Mouse (Mus musculus) T-helper 17 cell (primary cell): ENCODE data around the gene 1700025G04Rik.

Source experiments
- in situ Hi-C, 2 experiments: fragments of 300-600 bp; cut with MboI, MseI; formaldehyde crosslinking; loops; 1 replicate in 1 of 2; 2 replicates in 1 of 2; pipeline ENCODE4 v1.15.1; 2025; ENCODE audit warnings: high pct_unique_total_duplicates in 2 of 2

1700025G04Rik gene

DNA sequence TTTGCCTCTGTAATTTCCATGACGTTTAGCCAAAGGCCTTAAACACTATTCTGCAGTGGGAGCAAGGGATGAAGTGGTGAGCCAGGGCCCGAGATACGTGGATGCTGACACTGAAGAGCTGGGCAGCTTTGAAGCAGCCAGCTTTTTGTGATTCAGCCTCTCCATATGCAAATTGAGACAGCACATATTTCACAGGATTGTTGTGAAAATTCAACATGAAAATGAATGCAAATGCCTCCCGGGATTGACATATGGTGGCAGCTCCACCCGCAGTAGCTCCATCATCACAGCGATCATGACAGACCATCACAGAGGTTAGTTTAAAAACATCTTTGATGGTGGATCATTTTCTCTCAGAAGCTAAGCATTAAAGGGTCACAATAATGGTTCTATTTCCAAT is 85.4 kb downstream of the 1700025G04Rik start:
- in situ Hi-C loops = no loop called here

DNA sequence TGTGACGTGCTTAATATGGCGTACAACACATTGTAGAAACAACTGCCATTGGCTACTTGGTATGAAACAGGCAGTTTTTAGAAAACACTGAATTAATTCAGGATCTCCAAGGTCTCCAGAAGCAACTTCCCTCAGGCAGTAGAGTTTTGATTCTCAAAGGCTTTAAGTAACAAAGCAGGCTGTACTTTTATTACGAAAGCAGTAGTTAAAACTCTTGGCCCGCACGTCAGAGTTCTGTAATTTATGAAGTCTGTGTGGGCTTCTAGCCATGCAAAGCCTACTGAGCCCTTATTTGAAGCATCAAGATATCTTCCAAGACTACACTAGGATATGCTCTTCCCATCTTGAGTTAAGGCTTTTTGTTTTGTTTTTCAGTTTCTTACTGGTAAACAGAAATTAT is 89.5 kb downstream of the 1700025G04Rik start:
- in situ Hi-C loops = no loop called here

DNA sequence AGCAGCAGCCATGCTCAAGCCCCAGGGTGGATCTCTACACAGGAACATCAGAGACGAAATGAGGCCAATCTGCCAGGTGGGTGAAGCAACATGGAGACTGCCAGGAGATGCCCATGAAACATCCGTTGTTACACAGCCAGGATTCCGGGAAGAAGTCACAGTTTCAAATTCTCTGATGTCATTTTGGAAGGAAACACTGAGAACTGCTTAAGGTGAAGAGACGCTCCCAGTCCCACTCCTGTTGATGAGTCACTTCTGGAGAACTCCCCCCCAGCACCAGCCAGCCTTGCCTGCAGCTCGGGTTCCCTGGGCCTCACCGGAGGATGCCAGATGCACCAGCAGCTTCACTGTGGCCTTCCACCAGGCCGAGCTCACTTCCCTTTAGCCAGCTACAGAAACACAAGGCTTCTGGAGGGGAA is 90.5 kb downstream of the 1700025G04Rik start:
- in situ Hi-C loops = loop anchor here in 1 of 2 experiments (10.0 kb wide), 1 partner anchor 1865 kb away; no protein-coding TSS in a partner anchor

DNA sequence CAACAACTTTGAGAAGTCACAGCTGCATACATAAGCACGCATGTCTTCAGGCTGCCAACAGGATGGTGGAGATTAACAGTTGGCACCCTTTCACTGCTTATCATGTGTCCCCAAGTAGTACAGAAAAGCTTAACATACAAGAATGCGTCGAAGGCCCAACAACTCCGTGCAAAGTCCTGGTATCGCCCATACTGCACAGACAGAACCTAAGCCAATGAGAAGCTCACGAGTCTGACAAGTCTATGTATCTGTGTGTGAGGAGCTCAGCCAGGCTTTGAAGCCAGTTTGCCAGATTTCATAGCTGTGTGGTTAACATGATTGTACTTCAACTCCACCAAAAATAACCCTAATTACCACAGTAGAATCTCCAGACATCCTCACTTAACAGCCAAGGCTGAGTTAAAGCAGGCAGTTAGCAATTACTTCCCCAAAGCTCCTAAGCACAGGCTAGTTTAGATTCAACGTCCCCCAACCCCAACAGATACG is 91.2 kb downstream of the 1700025G04Rik start:
- in situ Hi-C loops = loop anchor here in 1 of 2 experiments (10.0 kb wide), 1 partner anchor 1866 kb away; no protein-coding TSS in a partner anchor

DNA sequence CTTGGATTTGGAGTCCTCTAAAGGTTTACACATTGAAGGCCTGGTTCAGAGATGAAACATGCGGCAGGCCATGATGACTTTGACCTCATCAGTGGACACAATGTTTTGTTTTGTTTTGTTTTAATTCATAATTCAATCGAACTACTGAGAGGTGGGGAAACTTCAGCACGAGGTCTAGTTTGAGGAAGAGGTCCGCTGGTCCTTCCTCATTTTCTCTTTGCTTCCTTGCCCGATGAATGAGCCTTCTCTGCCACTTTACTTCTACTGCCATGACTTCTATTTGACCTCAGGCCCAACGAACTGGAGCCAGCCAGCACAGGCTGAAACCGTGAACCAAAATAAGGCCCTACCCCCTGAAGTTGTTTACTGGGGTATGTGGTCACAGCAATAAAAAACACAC is 92.3 kb downstream of the 1700025G04Rik start:
- in situ Hi-C loops = loop anchor here in 1 of 2 experiments (10.0 kb wide), 1 partner anchor 1867 kb away; no protein-coding TSS in a partner anchor

DNA sequence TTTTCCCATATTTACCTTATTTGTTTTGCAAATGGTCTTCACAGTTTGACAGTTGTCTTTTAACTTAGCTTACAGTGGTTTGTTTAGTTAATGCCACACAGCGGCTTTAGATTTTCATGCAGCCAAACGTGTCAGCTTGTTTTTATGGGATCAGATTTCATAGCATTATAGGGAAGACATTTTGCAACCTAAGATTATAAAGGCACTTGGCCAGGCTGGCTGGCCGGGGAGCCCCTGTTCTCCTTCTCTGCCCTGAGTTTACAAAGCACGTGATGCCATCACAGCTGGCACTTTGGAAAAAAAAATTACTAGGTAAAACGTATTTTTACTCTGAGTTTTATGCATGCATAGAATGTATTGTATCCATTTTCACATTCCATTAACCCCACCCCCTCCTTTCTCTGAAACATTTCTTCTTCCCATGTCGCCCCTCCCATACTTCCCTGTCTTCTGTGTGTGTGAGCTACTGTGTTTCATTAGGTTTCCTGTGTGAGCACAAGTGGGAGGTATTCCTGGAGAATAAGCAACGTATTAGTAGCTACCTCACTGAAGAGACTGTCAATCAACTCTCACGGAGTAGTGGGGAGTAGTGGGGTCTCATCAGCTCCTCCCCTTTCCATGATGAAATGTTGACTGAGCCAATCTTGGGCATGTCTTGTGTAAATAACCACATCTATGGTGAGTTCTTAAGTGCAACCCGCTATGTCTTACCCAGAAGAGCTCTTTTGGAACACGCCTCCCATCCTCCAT is 93.8 kb downstream of the 1700025G04Rik start:
- in situ Hi-C loops = loop anchor here in 1 of 2 experiments (10.0 kb wide), 1 partner anchor 1869 kb away; no protein-coding TSS in a partner anchor

DNA sequence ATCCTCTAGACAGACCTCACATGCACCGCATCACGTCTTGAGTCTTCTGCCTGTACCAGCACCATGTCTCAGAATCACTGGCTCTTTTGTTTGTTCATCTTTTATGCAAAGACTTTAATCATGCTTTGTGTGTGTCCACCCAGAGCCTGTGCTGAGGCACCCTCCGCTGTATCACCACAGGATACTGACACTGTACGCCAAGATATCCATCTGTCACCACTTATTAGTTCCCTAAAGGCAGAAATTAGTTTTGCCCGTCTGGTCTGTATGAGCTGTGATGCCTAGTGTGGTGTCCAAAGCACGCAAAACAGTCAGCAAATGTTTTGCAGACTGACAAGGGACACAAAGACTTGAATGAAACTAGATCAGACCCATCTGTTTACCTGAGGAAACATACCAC is 95.7 kb downstream of the 1700025G04Rik start:
- in situ Hi-C loops = loop anchor here in 1 of 2 experiments (10.0 kb wide), 1 partner anchor 1871 kb away; no protein-coding TSS in a partner anchor

DNA sequence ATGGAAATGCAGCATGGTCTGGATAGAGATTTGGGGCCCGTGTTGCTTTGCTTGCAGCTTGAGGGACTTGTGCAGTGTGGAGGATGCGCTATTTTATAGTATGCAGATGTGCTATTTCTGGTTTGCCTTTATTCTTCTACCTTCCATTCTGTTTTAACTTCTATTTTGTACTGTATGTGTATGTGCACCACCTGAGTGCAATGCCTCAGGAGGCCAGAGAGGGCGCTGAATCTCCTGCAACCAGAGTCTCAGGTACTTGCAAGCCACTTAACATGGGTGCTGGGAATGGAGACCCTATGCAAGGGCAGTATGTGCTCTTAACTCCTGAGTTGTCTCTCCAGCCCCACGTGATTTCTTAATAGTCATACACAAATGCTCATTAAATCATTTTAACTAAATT is 98.4 kb downstream of the 1700025G04Rik start:
- in situ Hi-C loops = loop anchor here in 1 of 2 experiments (10.0 kb wide), 1 partner anchor 1873 kb away; no protein-coding TSS in a partner anchor

DNA sequence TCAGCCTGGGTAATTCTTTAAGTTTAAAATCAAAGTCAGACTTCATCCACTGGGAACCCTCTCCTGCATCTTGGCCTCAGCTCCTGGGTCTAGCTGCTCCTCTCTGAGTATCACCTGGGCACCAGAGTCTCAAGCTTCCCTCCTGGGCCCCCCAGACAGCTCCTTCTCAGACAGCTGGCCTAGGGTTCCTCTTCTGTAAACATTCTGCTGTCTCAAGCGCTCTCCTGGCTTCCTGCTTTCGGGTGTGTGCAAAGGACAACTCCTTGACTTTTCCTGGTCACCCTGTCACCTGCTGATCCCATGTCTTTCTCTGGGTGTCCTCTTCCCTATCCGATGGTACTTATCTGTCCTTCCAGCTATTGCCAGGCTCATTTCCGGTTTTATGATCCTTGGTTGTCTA is 99.3 kb downstream of the 1700025G04Rik start:
- in situ Hi-C loops = loop anchor here in 1 of 2 experiments (10.0 kb wide), 1 partner anchor 1874 kb away; no protein-coding TSS in a partner anchor

DNA sequence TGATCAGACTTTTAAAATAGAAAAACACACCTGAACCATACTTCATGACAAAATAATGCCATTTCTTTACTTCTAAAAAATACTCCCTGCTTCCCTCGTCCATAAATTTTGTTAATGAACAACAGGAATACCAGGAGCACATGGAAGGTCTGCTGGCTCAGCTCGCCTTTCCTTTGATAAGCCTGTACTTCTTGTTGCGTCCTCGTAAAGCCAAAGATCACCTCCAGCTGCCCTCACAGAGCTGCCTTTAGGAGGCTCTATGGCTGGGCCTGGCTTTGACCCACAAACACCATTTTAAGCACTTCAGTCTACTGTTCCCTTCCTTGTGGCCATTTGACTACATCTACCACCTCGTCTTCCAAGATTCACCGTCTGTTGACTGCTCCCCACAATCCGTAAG is 101.2 kb downstream of the 1700025G04Rik start:
- in situ Hi-C loops = no loop called here

DNA sequence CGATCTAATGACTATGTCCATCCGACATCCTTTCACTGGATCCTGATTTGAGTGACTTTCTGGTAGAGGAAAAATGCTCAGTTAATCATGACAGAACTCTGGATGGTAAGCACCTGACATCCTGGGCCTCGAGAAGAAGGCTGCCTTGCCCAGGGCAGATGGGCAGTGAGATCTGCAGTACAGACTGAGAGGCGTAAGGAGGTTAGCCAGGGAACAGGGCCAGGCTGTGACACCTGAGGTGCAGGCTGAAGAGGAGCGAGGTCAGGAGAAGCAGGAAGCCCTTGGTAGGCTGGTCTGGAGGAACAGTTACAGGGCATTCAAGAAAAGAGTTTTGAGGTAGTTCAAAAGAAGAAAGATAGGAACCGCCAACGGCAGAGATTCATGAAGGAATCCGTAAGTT is 101.9 kb downstream of the 1700025G04Rik start:
- in situ Hi-C loops = no loop called here

DNA sequence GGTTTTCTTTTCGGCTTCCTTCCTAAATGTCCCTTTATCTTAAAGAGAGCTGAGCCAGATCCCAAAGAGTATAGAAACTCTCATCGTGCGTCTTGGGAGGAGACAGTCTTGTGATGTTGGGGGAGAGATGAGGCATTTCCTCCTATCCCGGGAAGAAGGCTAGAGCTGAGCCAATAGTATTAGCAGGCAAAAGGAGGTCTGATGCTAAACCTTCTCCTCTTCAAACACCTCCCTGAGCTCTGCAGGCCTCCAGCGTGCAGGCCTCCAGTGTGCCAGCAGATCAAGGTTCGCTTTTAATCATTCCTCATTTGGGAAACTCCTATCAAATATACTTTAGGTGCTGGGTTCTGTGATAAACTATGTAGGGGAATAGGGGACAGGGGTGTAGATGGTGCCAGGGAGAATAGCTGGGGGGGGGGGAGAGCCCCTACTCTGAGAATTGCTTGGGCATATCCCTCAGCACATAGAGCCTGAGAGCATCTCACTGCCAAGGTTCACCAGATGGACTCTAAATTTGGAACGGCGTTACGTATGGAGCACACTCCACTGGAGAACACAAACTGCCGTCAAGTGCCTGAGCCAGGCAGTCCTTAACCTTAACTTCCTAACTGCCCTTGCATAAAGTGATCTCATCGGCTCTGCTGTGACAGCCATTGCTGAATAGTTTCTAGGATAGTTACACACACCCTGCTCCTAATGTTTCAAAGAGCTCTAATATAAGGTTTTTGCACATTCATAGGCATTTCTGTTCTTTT is 103.7 kb downstream of the 1700025G04Rik start:
- in situ Hi-C loops = no loop called here

DNA sequence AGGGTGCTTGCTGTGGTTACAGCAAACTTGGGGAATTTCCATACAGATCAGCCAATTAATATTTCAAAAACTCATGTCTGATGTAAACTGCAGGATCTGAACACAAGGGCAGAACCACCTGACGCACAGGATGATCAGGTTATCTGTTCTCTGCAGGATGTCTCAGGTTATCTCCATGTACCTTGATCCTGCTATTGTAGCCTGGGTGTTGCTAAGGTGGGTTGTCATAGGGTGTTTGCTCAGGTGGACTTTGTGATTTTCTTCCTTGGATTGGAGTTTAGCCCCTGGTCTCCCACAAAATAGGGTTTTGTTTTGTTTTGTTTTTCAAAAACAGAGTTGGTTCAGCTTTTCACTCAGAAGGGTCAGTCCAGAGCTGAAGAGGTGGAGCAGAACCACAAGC is 104.9 kb downstream of the 1700025G04Rik start:
- in situ Hi-C loops = no loop called here

DNA sequence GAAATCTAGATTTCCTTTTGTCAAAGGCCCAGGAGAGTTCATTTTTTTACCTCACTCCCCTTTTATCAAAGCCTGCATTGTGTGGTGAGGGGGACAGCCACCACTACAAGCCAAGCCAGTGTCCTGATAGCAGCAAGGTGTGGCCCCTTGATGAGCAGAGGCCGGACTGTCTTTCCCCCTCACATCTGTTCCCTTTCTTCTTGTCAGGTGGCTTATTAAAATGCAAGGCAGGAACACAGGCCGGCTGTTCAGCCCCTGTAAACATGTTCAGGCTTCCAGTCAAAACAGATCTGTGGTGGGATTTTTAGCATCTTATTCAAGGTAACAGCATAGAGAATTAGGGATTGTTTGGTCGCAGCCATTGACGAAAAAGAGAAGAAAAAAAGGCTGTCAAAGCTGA is 105.9 kb downstream of the 1700025G04Rik start:
- in situ Hi-C loops = no loop called here

DNA sequence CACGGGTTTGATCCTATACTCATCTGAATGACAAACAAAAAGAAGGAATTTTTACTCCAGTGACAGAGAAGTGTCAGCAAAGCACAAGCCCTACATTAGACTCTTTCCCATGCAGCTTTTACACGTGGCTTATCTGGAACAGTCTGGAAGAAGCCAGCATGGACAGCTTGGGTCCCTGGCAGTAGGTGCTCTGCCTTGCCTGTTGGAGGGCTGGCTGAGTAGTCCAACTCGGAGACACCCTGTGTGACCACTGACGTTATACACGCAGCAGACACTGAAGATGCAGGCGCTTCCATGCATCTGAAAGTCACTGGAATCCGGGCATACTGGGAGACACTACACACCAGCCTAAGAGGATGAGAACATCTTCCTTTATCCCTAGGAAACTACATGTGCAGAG is 109.4 kb downstream of the 1700025G04Rik start:
- in situ Hi-C loops = no loop called here

DNA sequence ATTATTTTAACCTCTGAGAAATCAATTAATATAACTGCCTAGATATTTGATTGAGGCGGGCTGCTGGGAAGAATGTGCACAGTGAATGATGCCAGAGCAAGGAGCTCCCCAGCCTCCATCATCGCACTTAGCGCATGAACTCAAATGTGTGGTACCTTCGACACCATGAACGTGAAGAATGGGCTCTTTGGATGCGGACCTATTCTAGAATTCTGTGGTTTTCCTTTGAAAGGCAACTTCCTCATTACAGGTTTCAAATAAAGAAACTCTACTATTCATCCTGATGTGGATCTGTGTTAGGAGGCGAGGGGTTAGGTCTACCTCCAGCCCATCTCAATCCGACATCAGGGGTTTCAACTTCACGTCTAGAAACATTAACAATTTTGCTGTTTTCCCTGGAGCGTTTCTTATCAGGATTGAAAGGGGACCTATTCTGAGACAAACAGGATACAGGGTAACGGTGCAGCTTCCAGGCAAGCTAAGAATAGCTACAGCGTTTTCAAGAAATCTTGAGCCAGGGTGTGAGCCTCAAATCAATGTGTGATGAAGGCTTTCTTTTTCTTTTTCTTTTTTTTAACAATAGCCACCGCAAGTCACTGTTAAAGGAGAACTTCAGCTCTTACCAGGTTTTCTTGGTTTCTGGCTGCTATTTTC is 110.0 kb downstream of the 1700025G04Rik start:
- in situ Hi-C loops = no loop called here

DNA sequence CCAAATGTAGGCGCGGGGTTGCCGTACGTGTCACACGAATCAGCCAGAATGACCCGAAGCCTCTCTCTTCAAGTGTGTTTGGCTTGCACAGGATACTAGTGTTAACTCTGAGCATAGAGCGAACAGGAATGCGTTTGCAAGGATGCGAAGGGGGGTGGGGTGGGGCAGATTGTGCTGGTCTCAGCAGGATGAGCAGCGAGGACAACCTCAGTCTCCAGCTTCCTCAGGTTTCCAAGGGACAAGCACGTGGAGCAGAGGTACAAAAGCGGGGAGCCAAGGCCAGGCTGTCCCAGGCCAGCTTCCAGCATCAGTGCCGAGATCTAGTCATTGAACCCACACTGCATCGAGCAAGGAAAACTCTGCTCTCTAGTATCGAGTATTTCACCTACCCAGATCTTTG is 111.2 kb downstream of the 1700025G04Rik start:
- in situ Hi-C loops = no loop called here

DNA sequence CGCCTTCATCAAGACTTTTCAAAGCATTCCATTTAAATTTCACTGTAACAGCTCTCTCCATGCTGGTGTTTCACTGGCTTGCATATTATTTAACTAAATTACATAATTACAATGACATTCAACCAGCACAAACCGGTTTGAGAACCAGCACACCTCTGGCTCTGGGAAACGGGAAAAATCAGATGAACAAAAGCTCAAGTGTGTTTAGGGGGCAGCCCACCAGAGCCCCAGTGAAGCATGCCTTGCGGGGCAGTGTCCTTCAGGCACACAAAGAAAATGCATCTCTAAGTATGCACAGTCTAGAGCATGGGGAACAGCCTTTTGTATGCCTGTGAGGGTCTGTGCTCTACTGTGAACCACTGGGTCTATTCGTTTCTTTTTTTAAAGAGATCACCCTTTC is 112.3 kb downstream of the 1700025G04Rik start:
- in situ Hi-C loops = no loop called here

DNA sequence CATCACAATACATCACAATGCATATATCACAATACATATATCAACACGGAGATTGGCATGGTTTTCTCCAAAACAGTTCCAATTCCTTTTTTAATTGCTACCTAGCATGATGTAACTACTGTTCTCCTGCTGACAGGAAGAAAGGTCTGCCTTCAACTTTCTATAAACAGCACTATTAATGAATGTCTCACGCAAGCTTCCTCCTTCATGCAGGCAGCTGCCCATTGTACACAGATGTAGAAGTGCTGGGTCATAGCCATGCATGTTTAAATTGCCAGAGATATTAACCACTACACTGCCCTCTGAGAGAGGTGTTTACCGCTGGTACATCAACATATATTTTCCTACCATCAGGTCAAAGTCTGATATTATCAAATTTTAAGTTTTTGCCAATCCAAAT is 113.1 kb downstream of the 1700025G04Rik start:
- in situ Hi-C loops = no loop called here

DNA sequence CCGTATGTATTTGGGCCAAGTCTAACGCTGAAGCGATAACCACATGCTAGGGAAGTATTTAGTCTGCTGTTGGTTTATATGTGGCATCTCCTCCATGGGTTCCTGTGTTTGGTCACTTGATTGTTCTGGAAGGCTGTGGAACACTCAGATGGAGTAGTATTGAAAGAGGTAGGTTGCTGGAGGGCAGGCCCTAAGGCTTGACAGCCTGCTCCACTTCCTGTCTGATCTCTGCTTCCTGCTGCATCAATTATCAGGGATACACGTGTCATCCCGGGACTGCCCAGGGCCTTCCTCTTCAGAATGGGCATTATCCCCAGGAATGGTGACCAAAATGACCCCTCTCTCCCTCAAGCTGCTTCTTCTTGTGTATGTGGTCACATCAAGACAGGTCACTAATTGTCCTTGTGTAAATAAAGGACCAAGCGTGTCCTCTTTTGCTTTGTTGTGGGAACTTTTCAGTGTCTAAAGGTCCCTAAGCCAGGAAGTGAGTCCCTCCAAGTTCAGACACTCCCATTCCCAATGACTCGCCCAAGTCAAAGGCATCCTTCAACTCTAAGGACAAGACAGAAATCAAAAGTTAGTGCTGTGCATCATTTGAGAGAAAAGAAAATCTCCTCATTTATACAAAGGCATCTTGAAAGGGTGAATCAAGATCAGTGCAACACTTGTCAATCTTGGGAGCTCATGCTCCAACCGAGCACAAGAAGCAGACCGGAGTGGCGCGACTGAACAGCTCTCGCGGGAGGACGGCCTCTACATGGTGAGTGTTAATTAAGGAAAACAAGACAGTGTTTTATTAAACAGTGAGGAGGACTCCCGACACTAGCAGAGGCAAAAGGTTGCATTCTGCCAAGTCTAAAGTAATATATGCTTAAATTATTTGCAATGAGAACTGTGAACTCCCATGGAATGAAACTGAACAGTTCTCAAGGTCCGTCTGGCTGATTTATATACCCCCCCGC is 114.2 kb downstream of the 1700025G04Rik start:
- in situ Hi-C loops = no loop called here

DNA sequence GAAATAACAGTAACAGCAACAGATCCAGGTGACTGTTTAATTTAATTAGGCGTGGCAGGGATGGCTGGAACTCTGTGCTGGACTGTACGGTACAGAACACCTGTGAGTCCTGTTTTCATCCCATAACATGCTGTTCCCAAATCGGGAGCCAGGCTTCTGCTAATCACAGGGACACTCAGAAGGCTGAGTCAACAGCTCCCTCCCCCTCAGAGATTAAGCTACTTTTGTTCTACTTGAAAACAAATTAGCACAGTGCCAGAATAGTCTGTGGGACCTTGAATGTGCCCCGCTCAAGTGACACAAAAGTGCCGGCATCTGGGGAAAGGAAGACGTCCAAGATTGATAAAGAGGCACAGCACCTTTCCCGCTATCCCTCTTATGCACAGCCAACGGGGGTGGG is 115.0 kb downstream of the 1700025G04Rik start:
- in situ Hi-C loops = no loop called here
